In the genomic region with DNA sequence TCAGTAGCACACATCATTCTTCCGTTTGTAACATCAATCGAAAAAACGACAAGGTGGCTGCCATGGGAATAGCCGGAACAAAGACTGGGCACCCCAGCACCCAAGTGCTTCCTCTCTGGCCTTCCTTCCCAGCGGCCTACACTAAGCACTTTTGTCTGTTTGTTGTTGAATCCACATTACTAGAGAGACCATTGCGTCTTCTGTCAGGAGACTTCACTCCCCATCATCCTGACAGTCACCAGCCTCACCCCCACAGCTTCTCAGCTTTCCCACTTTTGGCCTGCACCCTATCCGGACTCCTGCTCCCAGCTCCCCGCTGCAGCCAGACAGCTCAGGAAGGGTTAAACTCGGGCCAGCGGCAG, we compare ENCODE assay signal across 8 mouse cellular contexts. TPM values are rescaled to one million over a fixed set of nuclear protein-coding genes. Genes with fewer than 3 reads are reported as not detected.
DNase-seq lines count a peak whose midpoint lies in the region; ATAC-seq and TF ChIP-seq lines count a peak whose summit lies in the region.

No protein-coding gene starts in this region.

- no peak for TF ChIP-seq POLR2A in olfactory bulb, adult 2 months (IDR thresholded peaks at IDR 0.05; ENCODE audit: insufficient read depth, low read depth, low read length)

- no peaks in the 10 kb centered on the region for H3K36me3 ChIP-seq in heart, embryonic 10.5 days
- H3K36me3 ChIP-seq in lung, postnatal 0 days (ENCODE audit: insufficient read depth, low read length), result no peaks in the 10 kb centered on the region
- no peaks in the 10 kb centered on the region for H3K36me3 ChIP-seq in limb, embryonic 10.5 days

- WGBS in heart, embryonic 10.5 days, result 7% methylated on average over 10 of the region's 10 CpGs
- WGBS in lung, postnatal 0 days, result 21% methylated on average over 10 of the region's 10 CpGs
- WGBS in limb, embryonic 10.5 days, result 10% methylated on average over 10 of the region's 10 CpGs
- WGBS in olfactory bulb, adult 2 months, result 38% methylated on average over 10 of the region's 10 CpGs

- intact Hi-C loops in heart, postnatal 14 days (cut with DNase I), result no loop called here
- intact Hi-C loops in gastrocnemius, postnatal 36 days (cut with DNase I), result no loop called here

- peak overlapping the region; percentile 30 for H3K27ac ChIP-seq in heart, embryonic 10.5 days
- no peak overlapping the region for H3K27ac ChIP-seq in lung, postnatal 0 days (ENCODE audit: low read length)
- H3K27ac ChIP-seq in limb, embryonic 10.5 days, result peak overlapping the region; percentile 53
- H3K27ac ChIP-seq in olfactory bulb, adult 2 months (ENCODE audit: insufficient read depth, low read depth, low read length), result no peak overlapping the region

- no peak for DNase-seq in heart, embryonic 10.5 days (ENCODE audit: low spot score)
- DNase-seq in heart, postnatal 14 days, result no peak
- no peak for DNase-seq in lung, postnatal 0 days (ENCODE audit: low spot score)
- DNase-seq in lung, postnatal 36 days, result no peak
- DNase-seq in limb, embryonic 10.5 days (ENCODE audit: low spot score), result no peak
- no peak for DNase-seq in gastrocnemius, postnatal 36 days
- DNase-seq in embryo, embryonic 11 days, result no peak

- peaks cover 17% of the 10 kb centered on the region for H3K27me3 ChIP-seq in heart, embryonic 10.5 days (ENCODE audit: insufficient read depth, poor library complexity, severe bottlenecking)
- H3K27me3 ChIP-seq in lung, postnatal 0 days (replicated peaks; ENCODE audit: insufficient read depth, low read length), result no peaks in the 10 kb centered on the region
- peaks cover 28% of the 10 kb centered on the region; the same call in 1 of the 2 replicates for H3K27me3 ChIP-seq in limb, embryonic 10.5 days (ENCODE audit: low read depth, poor library complexity, severe bottlenecking)

- TF ChIP-seq CTCF in lung, postnatal 0 days (IDR thresholded peaks at IDR 0.05), result no peak
- TF ChIP-seq CTCF in olfactory bulb, adult 2 months (IDR thresholded peaks at IDR 0.05; ENCODE audit: insufficient read depth, low read depth, low read length), result no peak

- H3K4me2 ChIP-seq in lung, postnatal 0 days (replicated peaks; ENCODE audit: low read depth, low read length), result 0 out of 2 replicates have a peak overlapping the region, but pooled peaks have one; percentile 3

- no peak overlapping the region for H3K9ac ChIP-seq in lung, postnatal 0 days (replicated peaks; ENCODE audit: low read depth)

- H3K4me3 ChIP-seq in heart, embryonic 10.5 days, result peak overlapping the region; percentile 57
- no peak overlapping the region for H3K4me3 ChIP-seq in lung, postnatal 0 days (ENCODE audit: low read depth, low read length)
- H3K4me3 ChIP-seq in limb, embryonic 10.5 days, result peak overlapping the region; percentile 44
- peak overlapping the region; percentile 27 for H3K4me3 ChIP-seq in olfactory bulb, adult 2 months (ENCODE audit: insufficient read depth, low read depth, low read length)

- 0 out of 2 replicates have a peak, but pooled peaks cover 5% of the 10 kb centered on the region for H3K9me3 ChIP-seq in heart, embryonic 10.5 days
- peaks cover 3% of the 10 kb centered on the region; the same call in 1 of the 2 replicates for H3K9me3 ChIP-seq in lung, postnatal 0 days (ENCODE audit: low read length)
- no peaks in the 10 kb centered on the region; the same call in 1 of the 2 replicates for H3K9me3 ChIP-seq in limb, embryonic 10.5 days (replicated peaks)

- no peak for ATAC-seq in lung, postnatal 0 days

- TF ChIP-seq EP300 in lung, postnatal 0 days (IDR thresholded peaks at IDR 0.05), result no peak

- H3K4me1 ChIP-seq in heart, embryonic 10.5 days, result peaks cover 15% of the 10 kb centered on the region
- H3K4me1 ChIP-seq in lung, postnatal 0 days (ENCODE audit: insufficient read depth, low read depth, low read length), result no peaks in the 10 kb centered on the region
- peaks cover 17% of the 10 kb centered on the region for H3K4me1 ChIP-seq in limb, embryonic 10.5 days
- peaks cover 13% of the 10 kb centered on the region for H3K4me1 ChIP-seq in olfactory bulb, adult 2 months (ENCODE audit: control insufficient read depth, insufficient read depth, low read length)

RNA-seq across cellular contexts. Expression of a gene that starts 48.1 kb away (rescaled TPM):
- polyA plus RNA-seq in heart, embryonic 10.5 days (2016; fragmentation: Nextera tagmentation; extraction: Ambion mirVana), result 536 and 638 TPM in 2 replicates
- 100 to 1,000 TPM; 270 to 309 TPM for total RNA-seq in heart, postnatal 14 days (2021)
- polyA plus RNA-seq in lung, postnatal 0 days (2015; fragmentation: Nextera tagmentation; extraction: Ambion mirVana), result 456 and 488 TPM in 2 replicates
- 757 and 864 TPM in 2 replicates for polyA plus RNA-seq in limb, embryonic 10.5 days (2016; fragmentation: Nextera tagmentation; extraction: Ambion mirVana)
- polyA plus RNA-seq in olfactory bulb, adult 2 months (2012; ENCODE audit: insufficient read depth, insufficient read length, low replicate concordance, missing spikeins), result 808 TPM in 1 of 2 replicates, not detected in the other
- total RNA-seq in gastrocnemius, postnatal 36 days (2021), result 100 to 1,000 TPM; 252 to 291 TPM

Comparison
In these comparisons a context has a peak if more than half of its experiments do, and no peak if none do; other contexts are left out.
1. H3K27ac ChIP-seq: peak in heart, embryonic 10.5 days (single experiment) and limb, embryonic 10.5 days (single experiment); none in lung, postnatal 0 days (single experiment) and olfactory bulb, adult 2 months (single experiment).